Mouse (Mus musculus) WW6 (cell line): ENCODE data around the gene Dus1l.
"Not testable (repeated sequence)": the region's sequence is repeated elsewhere in the genome, so short reads cannot be mapped to it uniquely, and the experiment has no call there.

ENCODE experiments used
- DNase-seq: peaks from one replicate; pipeline ENCODE4 v3.0.0-alpha.2; 2013; ENCODE audit warnings: low read depth, low spot score

Gene Dus1l

GRCm38 (mm10) chr11:120795756-120796613 is at the start of gene Dus1l:
TSS of gene Dus1l (minus strand) at chr11:120796403.
- peak; percentile 98 for DNase-seq

GRCm38 (mm10) chr11:120844329-120844728 is 48.1 kb upstream of the Dus1l start:
- DNase-seq, result no peak

- DNase-seq, result no peak
Measured at GRCm38 (mm10) chr11:120833555-120834280, 37.5 kb upstream of the Dus1l start.

GRCm38 (mm10) chr11:120832962-120833361 is 36.8 kb upstream of the Dus1l start:
- not testable (repeated sequence) for DNase-seq

- DNase-seq, result no peak
Measured at GRCm38 (mm10) chr11:120831659-120832440, 35.6 kb upstream of the Dus1l start.

GRCm38 (mm10) chr11:120830686-120831085 is 34.5 kb upstream of the Dus1l start:
- no peak for DNase-seq

GRCm38 (mm10) chr11:120829757-120830532 is 33.7 kb upstream of the Dus1l start:
- DNase-seq, result no peak

GRCm38 (mm10) chr11:120828416-120828815 is 32.2 kb upstream of the Dus1l start:
- DNase-seq, result no peak

- DNase-seq, result no peak
Measured at GRCm38 (mm10) chr11:120826016-120826953, 30.1 kb upstream of the Dus1l start.

GRCm38 (mm10) chr11:120825289-120825863 is 29.2 kb upstream of the Dus1l start:
- no peak for DNase-seq

GRCm38 (mm10) chr11:120824787-120825288 is 28.6 kb upstream of the Dus1l start:
- DNase-seq, result no peak

- DNase-seq, result peak; percentile 93
Measured at GRCm38 (mm10) chr11:120823956-120824786, 28.0 kb upstream of the Dus1l start, which contains the start of gene Fasn. TSS of gene Fasn (minus strand) at chr11:120824547.

- no peak for DNase-seq
Measured at GRCm38 (mm10) chr11:120823551-120823947, 27.3 kb upstream of the Dus1l start.

GRCm38 (mm10) chr11:120822831-120823550 is 26.8 kb upstream of the Dus1l start:
- DNase-seq, result no peak

- DNase-seq, result no peak
Measured at GRCm38 (mm10) chr11:120822321-120822720, 26.1 kb upstream of the Dus1l start.

- DNase-seq, result no peak
Measured at GRCm38 (mm10) chr11:120821076-120821922, 25.1 kb upstream of the Dus1l start.

GRCm38 (mm10) chr11:120820546-120820945 is 24.3 kb upstream of the Dus1l start:
- no peak for DNase-seq
